Mouse (Mus musculus) NIH3T3 (cell line): Measurements from ENCODE around the gene Shb.
"Not testable (repeated sequence)": the region's sequence is repeated elsewhere in the genome, so short reads cannot be mapped to it uniquely, and the experiment has no call there.

Source experiments
- DNase-seq: peaks from one replicate; pipeline ENCODE4 v3.0.0-alpha.2; 2012; ENCODE audit warnings: low read depth

Gene Shb

GRCm38 (mm10) chr4:45419051-45419450 lies 113.2 kb downstream of the Shb start:
- no peak for DNase-seq

DNA sequence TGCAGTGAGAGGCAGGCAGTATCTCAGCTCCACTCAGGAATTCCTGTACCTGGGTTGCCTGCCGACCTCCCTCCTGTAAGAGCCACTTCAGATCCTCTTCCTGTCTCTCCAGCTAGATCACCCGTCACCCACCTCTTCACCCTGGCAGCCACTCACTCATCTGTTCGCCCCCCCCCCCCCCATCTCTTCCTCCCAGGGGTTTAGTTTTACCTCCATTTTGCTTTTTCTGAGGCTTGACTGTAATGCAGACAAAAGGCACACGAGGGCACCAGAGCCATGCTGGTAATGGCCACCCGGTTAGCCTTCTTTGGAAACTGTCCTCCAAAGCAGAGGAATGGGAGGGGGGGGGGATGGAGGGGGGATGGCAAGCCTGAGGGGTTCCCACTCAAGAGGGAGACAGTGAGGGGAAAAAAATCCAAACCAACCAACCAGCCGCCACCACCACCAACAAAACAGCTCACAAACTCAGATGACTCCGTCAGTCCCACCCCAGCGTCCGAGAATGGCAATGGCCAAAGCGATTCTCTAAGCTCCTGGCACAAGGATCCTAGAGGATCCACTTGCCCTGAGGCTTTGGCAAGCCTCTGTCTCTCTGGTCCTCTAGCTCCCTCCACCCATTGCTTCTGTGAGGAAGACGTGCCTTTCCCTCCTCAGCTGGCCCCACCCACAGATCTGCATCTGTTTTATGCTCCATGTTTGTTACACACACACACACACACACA lies 113.9 kb downstream of the Shb start:
- peak; percentile 83 for DNase-seq

DNA sequence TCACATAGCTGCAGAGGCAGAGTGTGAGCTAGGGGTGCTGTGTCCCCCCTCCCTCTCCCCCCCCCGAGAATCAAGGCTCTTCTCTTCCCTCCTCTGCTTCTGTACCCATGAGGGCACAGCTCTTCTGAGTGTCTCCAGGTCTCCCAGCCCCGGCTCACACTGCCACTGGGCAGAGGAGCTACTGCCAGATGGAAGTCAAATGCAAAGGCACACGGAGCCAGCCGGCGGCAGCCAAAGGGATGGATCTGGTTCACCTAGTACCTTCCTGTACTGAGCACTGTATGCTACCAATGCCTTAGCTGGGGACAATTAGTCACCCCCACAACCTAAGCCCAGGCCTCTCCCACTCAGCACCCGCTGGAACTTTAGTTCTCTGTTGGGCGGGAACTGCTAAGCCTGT lies 116.0 kb downstream of the Shb start:
- no peak for DNase-seq

DNA sequence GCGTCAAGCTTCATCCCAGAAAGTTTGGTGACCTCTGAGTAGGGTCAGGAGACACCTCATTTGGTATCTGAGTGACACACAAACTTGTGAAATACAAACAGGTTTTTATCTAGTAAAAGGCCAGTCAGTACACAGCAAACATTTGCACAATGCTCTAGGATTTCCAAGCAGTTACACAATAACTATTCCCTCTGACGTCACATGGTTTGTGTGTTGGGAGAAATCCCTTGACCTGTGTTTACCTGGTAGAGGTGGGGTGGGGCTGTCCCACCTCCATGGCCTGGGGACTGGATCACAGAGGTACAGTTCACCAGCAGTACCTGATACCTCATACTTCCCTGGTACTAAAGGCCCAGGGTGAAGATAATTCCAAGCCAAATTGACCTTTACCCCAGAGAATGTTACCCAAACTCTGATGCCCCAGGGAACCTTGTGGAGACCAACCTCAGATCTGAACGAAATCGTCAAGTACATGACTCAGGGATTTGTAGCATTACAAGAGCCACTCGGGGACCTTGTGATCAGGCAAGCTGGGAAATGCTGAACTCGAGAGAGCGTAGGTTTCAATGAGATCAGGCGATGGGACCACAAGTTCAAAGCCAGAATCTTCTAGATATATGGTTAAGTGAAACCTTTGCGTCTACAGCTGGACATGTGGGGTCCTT lies 118.5 kb downstream of the Shb start:
- no peak for DNase-seq

DNA sequence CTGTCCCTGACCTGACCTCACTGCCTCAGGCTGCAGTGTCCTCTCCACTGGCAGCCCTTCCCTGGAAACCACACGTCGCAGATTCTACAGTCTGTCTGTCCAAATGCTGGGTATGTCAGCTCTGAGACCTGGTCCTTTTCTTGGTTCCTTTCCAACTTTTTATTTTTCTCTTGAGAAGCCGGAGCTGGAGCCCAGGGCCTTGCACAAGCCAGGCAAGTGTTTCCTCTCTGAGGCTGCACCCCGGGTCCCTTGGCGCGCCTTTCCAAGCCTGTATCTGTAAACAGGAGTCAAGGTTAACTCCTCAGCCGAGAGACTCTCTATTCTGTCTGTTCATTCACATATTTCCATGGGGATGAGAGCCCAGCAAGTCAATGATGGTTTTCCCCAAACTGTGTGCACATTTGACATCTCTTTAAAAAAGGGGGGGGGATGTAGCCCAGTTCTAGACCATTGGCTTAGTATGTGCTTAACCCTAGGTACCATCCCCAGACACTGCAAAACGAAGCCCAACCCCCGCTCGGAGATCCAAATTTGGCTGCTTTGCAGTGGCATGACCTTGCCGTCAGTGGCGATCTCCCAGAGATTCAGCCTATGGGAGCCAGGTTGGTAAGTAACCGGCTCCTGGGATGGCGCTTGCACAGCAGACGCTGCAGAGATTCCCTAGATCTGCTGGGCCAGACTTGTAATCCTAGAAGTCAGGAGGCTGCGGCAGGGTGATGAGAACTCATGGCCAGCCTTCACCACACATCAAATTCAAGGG lies 119.7 kb downstream of the Shb start:
- no peak for DNase-seq

GRCm38 (mm10) chr4:45411181-45411790 lies 121.0 kb downstream of the Shb start:
- DNase-seq: no peak

GRCm38 (mm10) chr4:45409270-45409669 lies 123.0 kb downstream of the Shb start:
- peak; percentile 87 for DNase-seq

DNA sequence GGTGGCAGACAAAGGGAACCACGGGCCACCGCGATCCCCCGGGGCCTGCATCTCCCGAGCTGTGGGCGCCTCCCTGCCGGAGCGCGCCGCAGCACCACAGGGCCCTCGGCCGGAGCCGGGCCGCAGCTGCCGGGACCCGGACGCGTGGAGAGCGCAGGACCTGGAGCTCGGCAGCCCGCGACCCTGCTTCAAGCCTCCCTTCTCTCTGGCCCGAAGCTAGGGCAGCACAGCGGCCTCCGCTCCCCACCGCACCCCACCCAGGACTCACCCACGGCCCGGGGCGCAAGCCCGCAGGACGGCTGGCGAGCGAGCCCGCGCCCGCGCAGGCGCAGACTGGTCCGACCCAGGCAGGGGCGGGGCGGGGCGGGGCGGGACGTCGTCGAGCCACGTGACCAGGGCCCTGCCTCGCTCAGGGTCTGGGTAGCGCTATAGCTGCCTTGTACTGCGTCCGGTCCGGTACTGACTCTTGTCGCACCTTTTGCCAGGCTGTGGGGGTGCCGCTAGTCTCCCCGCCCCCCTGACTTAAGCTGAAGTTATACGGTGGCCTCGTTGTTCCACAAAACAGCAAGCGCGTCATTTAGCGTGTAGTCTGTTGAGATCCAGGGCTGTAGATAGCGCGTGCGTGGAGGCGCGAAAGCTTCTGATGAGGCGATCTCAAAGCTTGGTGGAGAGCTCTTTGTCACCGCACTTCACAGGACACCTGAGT lies 123.7 kb downstream of the Shb start, which contains the start of gene Slc25a51:
Slc25a51 (minus strand) TSS at position 340 of the 706 bp plus-strand sequence.
- DNase-seq: peak; percentile 92

- DNase-seq: peak; percentile 65
These were observed 124.5 kb downstream of the Shb start for GRCm38 (mm10) chr4:45407703-45408334.

- DNase-seq: no peak
These were observed 125.1 kb downstream of the Shb start for GRCm38 (mm10) chr4:45407001-45407702.

GRCm38 (mm10) chr4:45406397-45406796 lies 125.9 kb downstream of the Shb start:
- DNase-seq: no peak

DNA sequence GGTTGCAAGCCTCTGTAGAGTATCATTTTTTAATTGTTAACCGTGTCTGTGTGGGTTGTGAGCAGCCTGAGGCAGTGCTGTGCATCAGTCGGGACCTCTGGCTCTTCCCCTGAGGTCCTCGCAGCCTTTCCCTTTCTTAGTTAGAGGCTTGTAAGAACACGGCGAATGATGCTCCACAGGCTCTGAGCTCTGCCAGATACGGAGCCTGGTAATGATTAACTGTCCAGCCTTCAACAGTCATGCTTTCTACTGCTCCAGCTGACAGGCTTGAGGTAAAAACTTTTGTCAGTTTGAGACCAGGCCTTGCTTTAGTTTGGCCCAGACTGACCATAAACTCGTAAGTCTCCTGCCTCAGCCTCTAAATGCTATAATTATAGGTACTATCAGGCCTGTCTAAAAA lies 127.0 kb downstream of the Shb start:
- peak; percentile 28 for DNase-seq

DNA sequence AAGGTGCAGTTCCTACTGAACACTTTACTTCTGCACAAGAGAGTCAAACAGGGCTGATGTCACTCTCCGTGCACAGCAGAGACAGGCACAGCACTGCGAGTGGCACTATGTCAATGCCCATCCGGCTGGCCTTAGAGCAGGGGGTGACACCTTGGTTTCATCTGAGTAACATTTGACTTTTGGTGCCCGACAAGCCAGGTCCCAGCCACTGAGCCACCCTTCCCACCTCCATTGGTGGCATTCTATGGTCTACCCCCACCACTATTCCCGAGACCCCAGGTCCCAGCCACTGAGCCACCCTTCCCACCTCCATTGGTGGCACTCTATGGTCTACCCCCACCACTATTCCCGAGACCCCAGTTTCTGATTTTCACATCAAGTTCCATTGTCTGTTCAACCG lies 128.2 kb downstream of the Shb start:
- DNase-seq: no peak

DNA sequence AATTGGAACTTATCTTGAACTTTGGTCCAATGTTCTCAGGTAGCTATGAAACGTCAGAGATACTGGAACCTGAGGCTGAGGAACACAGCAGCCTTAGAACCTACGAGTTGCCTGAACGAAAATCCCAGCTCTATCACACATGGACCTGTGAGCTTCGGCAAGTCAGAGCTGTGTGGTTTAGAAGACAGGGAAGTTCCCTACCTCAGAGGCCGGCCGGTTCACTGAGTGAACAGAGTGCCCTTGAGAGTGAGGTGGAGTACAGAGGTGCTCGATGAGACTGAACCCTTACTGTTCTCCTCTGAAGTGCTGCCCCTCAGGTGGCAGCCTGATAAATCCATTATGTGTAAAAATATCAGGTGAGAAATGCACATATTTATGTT lies 128.8 kb downstream of the Shb start:
- no peak for DNase-seq

DNA sequence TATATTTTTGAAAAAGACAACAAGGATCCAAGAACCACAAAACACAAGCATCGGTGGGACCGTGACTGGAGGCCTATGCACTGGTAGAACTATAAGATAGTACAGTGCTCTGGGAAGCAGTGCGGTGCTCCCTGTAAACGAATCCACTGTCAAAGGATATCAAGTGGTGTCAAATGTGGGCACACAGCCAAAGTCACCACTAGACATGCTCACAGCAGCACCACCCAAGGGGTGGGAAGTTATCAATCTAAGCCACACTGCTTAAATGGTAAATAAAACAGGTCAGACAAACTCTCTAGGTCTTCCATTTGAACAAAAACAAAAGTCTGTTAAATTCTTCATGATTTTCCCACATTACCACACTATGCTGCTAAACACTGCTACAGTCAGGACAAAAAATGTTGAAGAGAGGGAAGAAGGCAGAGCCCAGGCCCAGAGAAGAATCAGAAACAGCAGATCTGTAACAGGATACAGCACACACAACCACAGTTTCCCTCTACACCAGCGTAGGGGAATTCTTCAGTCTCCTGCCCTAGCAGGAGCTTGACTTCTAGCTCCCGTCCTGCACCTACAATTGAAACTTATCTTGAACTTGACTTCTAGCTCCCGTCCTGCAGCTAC lies 129.3 kb downstream of the Shb start:
- no peak for DNase-seq

GRCm38 (mm10) chr4:45402281-45402680 lies 130.0 kb downstream of the Shb start:
- no peak for DNase-seq

GRCm38 (mm10) chr4:45399421-45400210 lies 132.7 kb downstream of the Shb start:
- no peak for DNase-seq

GRCm38 (mm10) chr4:45398315-45398714 lies 134.0 kb downstream of the Shb start:
- DNase-seq: not testable (repeated sequence)

- not testable (repeated sequence) for DNase-seq
These were observed 136.1 kb downstream of the Shb start for GRCm38 (mm10) chr4:45396211-45396610.
